Mouse (Mus musculus) embryonic facial prominence, embryonic 14.5 days (tissue): ENCODE data around the gene Kdm4b. TPM values are rescaled to one million over a fixed set of nuclear protein-coding genes. Genes with fewer than 3 reads are reported as not detected.

Experiments used
- ATAC-seq: fragments of 200-750 bp; cut with Nextera tagmentation; 2 replicates; pipeline ENCODE4 v1.8.0; 2017; ENCODE audit warnings: low read depth, moderate number of reproducible peaks, moderate TSS enrichment
- DNase-seq: peaks from one replicate; pipeline ENCODE4 v3.0.0-alpha.2; 2015; ENCODE audit warnings: low spot score
- H3K27ac ChIP-seq: fragments of 300-500 bp; sonication (generic); replicated peaks from 2 replicates; pipeline ENCODE4 v1.5.1; 2014; ENCODE audit warnings: low read depth, mild to moderate bottlenecking, low read length, moderate library complexity
- H3K27me3 ChIP-seq: fragments of 300-500 bp; sonication (generic); replicated peaks from 2 replicates; pipeline ENCODE4 v1.6.1; 2014; ENCODE audit warnings: low read length; ENCODE audit not compliant: control insufficient read depth, insufficient read depth
- H3K36me3 ChIP-seq: fragments of 300-500 bp; sonication (generic); 2 replicates; pipeline ENCODE4 v1.6.1; 2014; ENCODE audit warnings: low read length, mixed read lengths; ENCODE audit not compliant: control insufficient read depth, insufficient read depth
- H3K4me1 ChIP-seq: fragments of 300-500 bp; sonication (generic); 2 replicates; pipeline ENCODE4 v1.6.1; 2014; ENCODE audit warnings: antibody characterized with exemption, low read length; ENCODE audit not compliant: control insufficient read depth, insufficient read depth
- H3K4me2 ChIP-seq: fragments of 300-500 bp; sonication (generic); 2 replicates; pipeline ENCODE4 v1.6.1; 2014; ENCODE audit warnings: low read depth, mild to moderate bottlenecking, low read length, moderate library complexity, mixed read lengths
- H3K4me3 ChIP-seq: fragments of 300-500 bp; sonication (generic); 2 replicates; pipeline ENCODE4 v1.5.1; 2014; ENCODE audit warnings: low read depth, mild to moderate bottlenecking, low read length
- H3K9ac ChIP-seq: fragments of 300-500 bp; sonication (generic); 2 replicates; pipeline ENCODE4 v1.6.1; 2014; ENCODE audit warnings: low read depth, mild to moderate bottlenecking, low read length, moderate library complexity, mixed read lengths
- H3K9me3 ChIP-seq: fragments of 300-500 bp; sonication (generic); 2 replicates; pipeline ENCODE4 v1.6.1; 2016; ENCODE audit warnings: low read length; ENCODE audit not compliant: control insufficient read depth
- WGBS: fragments of 180-500 bp; shearing (Covaris S2); extraction: QIAGEN DNeasy Blood & Tissue Kit; methylation state at CpG from one replicate; pipeline ENCODE4 v1.1.7; 2014; 5-methylcytosine and 5-hydroxymethylcytosine counted together
- polyA plus RNA-seq: library from polyadenylated mRNA; unstranded; fragments of >200 nt; fragmentation: Nextera tagmentation; extraction: Ambion mirVana; gene quantifications from 2 replicates; pipeline ENCODE4 v1.2.1, GENCODE M21; 2014

Kdm4b gene
- polyA plus RNA-seq, 1 experiment from 2014 or later: 29.1 TPM

GRCm38 (mm10) chr17:56345364-56345763, 19.5 kb downstream of the Kdm4b start:
- no peak for DNase-seq

GRCm38 (mm10) chr17:56348128-56348527, 22.3 kb downstream of the Kdm4b start:
- Histone ChIP-seq H3K27me3 (no peaks in the 10 kb centered on the region), H3K27ac (no peak overlapping the region), H3K4me3 (no peak overlapping the region), H3K36me3 (peaks cover 13% of the 10 kb centered on the region; the same call in 1 of the 2 replicates), H3K4me1 (no peaks in the 10 kb centered on the region), H3K9me3 (no peaks in the 10 kb centered on the region), H3K9ac (no peak overlapping the region), H3K4me2 (no peak overlapping the region)
- DNase-seq (no peak), ATAC-seq (no peak)
- 56% methylated on average over 4 of the region's 4 CpGs for WGBS

More at GRCm38 (mm10) chr17:56345364-56345763, 19.5 kb downstream of the Kdm4b start:
- 67% methylated on average over 2 of the region's 2 CpGs for WGBS
- Histone ChIP-seq H3K4me2 (no peak overlapping the region), H3K27me3 (no peaks in the 10 kb centered on the region), H3K9ac (no peak overlapping the region), H3K36me3 (no peaks in the 10 kb centered on the region), H3K4me3 (no peak overlapping the region), H3K4me1 (no peaks in the 10 kb centered on the region), H3K9me3 (no peaks in the 10 kb centered on the region), H3K27ac (no peak overlapping the region)
- no peak for ATAC-seq

GRCm38 (mm10) chr17:56348586-56348985, 22.7 kb downstream of the Kdm4b start:
- H3K9me3 ChIP-seq: no peaks in the 10 kb centered on the region
- no peaks in the 10 kb centered on the region for H3K4me1 ChIP-seq
- H3K36me3 ChIP-seq: peaks cover 17% of the 10 kb centered on the region
- no peak overlapping the region for H3K27ac ChIP-seq
- ATAC-seq (no peak), DNase-seq (no peak)
- H3K4me3 ChIP-seq: no peak overlapping the region
- H3K27me3 ChIP-seq: no peaks in the 10 kb centered on the region
- no peak overlapping the region for H3K9ac ChIP-seq
- H3K4me2 ChIP-seq: no peak overlapping the region

GRCm38 (mm10) chr17:56350694-56351093, 24.8 kb downstream of the Kdm4b start:
- 0% methylated on average over 1 of the region's 2 CpGs for WGBS
- Histone ChIP-seq H3K9me3 (no peaks in the 10 kb centered on the region), H3K27me3 (no peaks in the 10 kb centered on the region), H3K27ac (no peak overlapping the region), H3K9ac (no peak overlapping the region; the same call in 1 of the 2 replicates), H3K4me1 (no peaks in the 10 kb centered on the region), H3K36me3 (peaks cover 37% of the 10 kb centered on the region), H3K4me3 (no peak overlapping the region), H3K4me2 (no peak overlapping the region)
- peak; percentile 54 for DNase-seq
- ATAC-seq: peak; percentile 59; the same call in 1 of the 2 replicates

GRCm38 (mm10) chr17:56356921-56357885, 31.3 kb downstream of the Kdm4b start:
- Histone ChIP-seq H3K4me1 (no peaks in the 10 kb centered on the region), H3K4me3 (no peak overlapping the region), H3K27me3 (no peaks in the 10 kb centered on the region), H3K27ac (no peak overlapping the region), H3K36me3 (peaks cover 71% of the 10 kb centered on the region), H3K9ac (no peak overlapping the region), H3K4me2 (no peak overlapping the region), H3K9me3 (no peaks in the 10 kb centered on the region)
- DNase-seq (peak; percentile 86), ATAC-seq (peak; percentile 66)
- 62% methylated on average over 9 of the region's 9 CpGs for WGBS

- no peak overlapping the region for H3K9ac ChIP-seq
- 90% methylated on average over 3 of the region's 3 CpGs for WGBS
These were observed 33.4 kb downstream of the Kdm4b start for GRCm38 (mm10) chr17:56359183-56359725.

GRCm38 (mm10) chr17:56359864-56360263, 34.0 kb downstream of the Kdm4b start:
- DNase-seq (no peak), ATAC-seq (no peak)
- peaks cover 54% of the 10 kb centered on the region for H3K36me3 ChIP-seq
- H3K4me2 ChIP-seq: no peak overlapping the region
- H3K9ac ChIP-seq: no peak overlapping the region
- 82% methylated on average over 1 of the region's 1 CpGs for WGBS
- no peaks in the 10 kb centered on the region for H3K27me3 ChIP-seq
- no peaks in the 10 kb centered on the region for H3K9me3 ChIP-seq
- no peak overlapping the region for H3K4me3 ChIP-seq
- H3K4me1 ChIP-seq: no peaks in the 10 kb centered on the region
- H3K27ac ChIP-seq: no peak overlapping the region

More at GRCm38 (mm10) chr17:56359183-56359725, 33.4 kb downstream of the Kdm4b start:
- Histone ChIP-seq H3K9me3 (no peaks in the 10 kb centered on the region), H3K4me1 (no peaks in the 10 kb centered on the region), H3K4me3 (no peak overlapping the region), H3K4me2 (no peak overlapping the region), H3K36me3 (peaks cover 57% of the 10 kb centered on the region), H3K27ac (no peak overlapping the region), H3K27me3 (no peaks in the 10 kb centered on the region)
- ATAC-seq: no peak
- no peak for DNase-seq

- Histone ChIP-seq H3K27ac (no peak overlapping the region; the same call in 1 of the 2 replicates), H3K36me3 (peaks cover 50% of the 10 kb centered on the region), H3K4me2 (no peak overlapping the region), H3K4me3 (no peak overlapping the region), H3K4me1 (no peaks in the 10 kb centered on the region), H3K9me3 (no peaks in the 10 kb centered on the region), H3K9ac (no peak overlapping the region), H3K27me3 (no peaks in the 10 kb centered on the region)
- WGBS: 65% methylated on average over 8 of the region's 8 CpGs
- ATAC-seq (peak; percentile 28; the same call in 1 of the 2 replicates), DNase-seq (peak; percentile 27)
These were observed 34.6 kb downstream of the Kdm4b start for GRCm38 (mm10) chr17:56360451-56360850.
